Mouse (Mus musculus): ENCODE measurements around the gene Mgat5. TPM values are rescaled to one million over a fixed set of nuclear protein-coding genes. Genes with fewer than 3 reads are reported as not detected.
A peak's percentile ranks its signal among the peaks of the same experiment; 100 is the strongest.

Gene Mgat5
- polyA plus RNA-seq, 1 experiment from 2014 or later: 13.1 TPM

GRCm38 (mm10) chr1:127387661-127388060, 182.8 kb downstream of the Mgat5 start:
- no peak overlapping the region for H3K4me2 ChIP-seq (ENCODE audit: low read length)
- no peak for ATAC-seq
- H3K4me3 ChIP-seq (ENCODE audit: low read length): no peak overlapping the region
- H3K36me3 ChIP-seq (ENCODE audit: control insufficient read depth, insufficient read depth, low read length): peaks cover 22% of the 10 kb centered on the region
- H3K4me1 ChIP-seq (ENCODE audit: control insufficient read depth, insufficient read depth, low read depth, low read length): no peaks in the 10 kb centered on the region
- no peak overlapping the region for H3K9ac ChIP-seq (ENCODE audit: low read depth, low read length)
- no peak overlapping the region for H3K27ac ChIP-seq (ENCODE audit: low read depth, low read length)
- no peaks in the 10 kb centered on the region for H3K27me3 ChIP-seq (replicated peaks; ENCODE audit: control insufficient read depth, insufficient read depth, low read length)
- H3K9me3 ChIP-seq (ENCODE audit: control insufficient read depth, low read length): no peaks in the 10 kb centered on the region
- 78% methylated on average over 9 of the region's 9 CpGs for WGBS

- Histone ChIP-seq H3K9me3 (ENCODE audit: control insufficient read depth, low read length) (no peaks in the 10 kb centered on the region), H3K4me1 (ENCODE audit: control insufficient read depth, insufficient read depth, low read depth, low read length) (no peaks in the 10 kb centered on the region), H3K4me2 (ENCODE audit: low read length) (no peak overlapping the region), H3K27ac (ENCODE audit: low read depth, low read length) (no peak overlapping the region), H3K36me3 (ENCODE audit: control insufficient read depth, insufficient read depth, low read length) (peaks cover 18% of the 10 kb centered on the region), H3K27me3 (replicated peaks; ENCODE audit: control insufficient read depth, insufficient read depth, low read length) (no peaks in the 10 kb centered on the region), H3K4me3 (ENCODE audit: low read length) (no peak overlapping the region), H3K9ac (ENCODE audit: low read depth, low read length) (no peak overlapping the region)
- no peak for ATAC-seq
- whole genome bisulfite sequencing: 88% methylated on average over 2 of the region's 2 CpGs
These were observed 189.9 kb downstream of the Mgat5 start for GRCm38 (mm10) chr1:127394716-127395115.

GRCm38 (mm10) chr1:127395724-127396123, 190.9 kb downstream of the Mgat5 start:
- Histone ChIP-seq H3K4me3 (ENCODE audit: low read length) (no peak overlapping the region), H3K27me3 (replicated peaks; ENCODE audit: control insufficient read depth, insufficient read depth, low read length) (no peaks in the 10 kb centered on the region), H3K9ac (ENCODE audit: low read depth, low read length) (no peak overlapping the region), H3K27ac (ENCODE audit: low read depth, low read length) (no peak overlapping the region), H3K4me2 (ENCODE audit: low read length) (no peak overlapping the region), H3K9me3 (ENCODE audit: control insufficient read depth, low read length) (no peaks in the 10 kb centered on the region), H3K4me1 (ENCODE audit: control insufficient read depth, insufficient read depth, low read depth, low read length) (no peaks in the 10 kb centered on the region), H3K36me3 (ENCODE audit: control insufficient read depth, insufficient read depth, low read length) (peaks cover 10% of the 10 kb centered on the region)
- 84% methylated on average over 5 of the region's 5 CpGs for WGBS
- no peak for ATAC-seq

- no peak overlapping the region for H3K4me2 ChIP-seq (ENCODE audit: low read length)
- ATAC-seq: no peak
- H3K36me3 ChIP-seq (ENCODE audit: control insufficient read depth, insufficient read depth, low read length): peaks cover 2% of the 10 kb centered on the region; the same call in 1 of the 2 replicates
- no peaks in the 10 kb centered on the region for H3K4me1 ChIP-seq (ENCODE audit: control insufficient read depth, insufficient read depth, low read depth, low read length)
- no peak overlapping the region for H3K9ac ChIP-seq (ENCODE audit: low read depth, low read length)
- no peak overlapping the region for H3K4me3 ChIP-seq (ENCODE audit: low read length)
- no peaks in the 10 kb centered on the region for H3K27me3 ChIP-seq (replicated peaks; ENCODE audit: control insufficient read depth, insufficient read depth, low read length)
- no peaks in the 10 kb centered on the region for H3K9me3 ChIP-seq (ENCODE audit: control insufficient read depth, low read length)
- WGBS: 77% methylated on average over 12 of the region's 12 CpGs
- H3K27ac ChIP-seq (ENCODE audit: low read depth, low read length): no peak overlapping the region
These were observed 191.9 kb downstream of the Mgat5 start for GRCm38 (mm10) chr1:127396569-127397349.

GRCm38 (mm10) chr1:127397396-127397795, 192.6 kb downstream of the Mgat5 start:
- Histone ChIP-seq H3K36me3 (ENCODE audit: control insufficient read depth, insufficient read depth, low read length) (0 out of 2 replicates have a peak, but pooled peaks cover 2% of the 10 kb centered on the region), H3K27ac (ENCODE audit: low read depth, low read length) (no peak overlapping the region), H3K4me1 (ENCODE audit: control insufficient read depth, insufficient read depth, low read depth, low read length) (no peaks in the 10 kb centered on the region), H3K9me3 (ENCODE audit: control insufficient read depth, low read length) (no peaks in the 10 kb centered on the region), H3K4me2 (ENCODE audit: low read length) (no peak overlapping the region), H3K4me3 (ENCODE audit: low read length) (no peak overlapping the region), H3K9ac (ENCODE audit: low read depth, low read length) (no peak overlapping the region), H3K27me3 (replicated peaks; ENCODE audit: control insufficient read depth, insufficient read depth, low read length) (no peaks in the 10 kb centered on the region)
- ATAC-seq: no peak
- 80% methylated on average over 13 of the region's 13 CpGs for WGBS

GRCm38 (mm10) chr1:127398186-127398585, 193.4 kb downstream of the Mgat5 start:
- no peaks in the 10 kb centered on the region for H3K4me1 ChIP-seq (ENCODE audit: control insufficient read depth, insufficient read depth, low read depth, low read length)
- no peak overlapping the region for H3K4me3 ChIP-seq (ENCODE audit: low read length)
- no peaks in the 10 kb centered on the region for H3K27me3 ChIP-seq (replicated peaks; ENCODE audit: control insufficient read depth, insufficient read depth, low read length)
- ATAC-seq: no peak
- H3K36me3 ChIP-seq (ENCODE audit: control insufficient read depth, insufficient read depth, low read length): 0 out of 2 replicates have a peak, but pooled peaks cover 2% of the 10 kb centered on the region
- WGBS: 81% methylated on average over 5 of the region's 5 CpGs
- H3K27ac ChIP-seq (ENCODE audit: low read depth, low read length): no peak overlapping the region
- no peak overlapping the region for H3K9ac ChIP-seq (ENCODE audit: low read depth, low read length)
- H3K9me3 ChIP-seq (ENCODE audit: control insufficient read depth, low read length): no peaks in the 10 kb centered on the region
- H3K4me2 ChIP-seq (ENCODE audit: low read length): no peak overlapping the region

- ATAC-seq: peak; percentile 38
- no peak overlapping the region for H3K4me2 ChIP-seq (ENCODE audit: low read length)
- no peaks in the 10 kb centered on the region for H3K27me3 ChIP-seq (replicated peaks; ENCODE audit: control insufficient read depth, insufficient read depth, low read length)
- H3K36me3 ChIP-seq (ENCODE audit: control insufficient read depth, insufficient read depth, low read length): 0 out of 2 replicates have a peak, but pooled peaks cover 2% of the 10 kb centered on the region
- no peak overlapping the region for H3K4me3 ChIP-seq (ENCODE audit: low read length)
- H3K4me1 ChIP-seq (ENCODE audit: control insufficient read depth, insufficient read depth, low read depth, low read length): no peaks in the 10 kb centered on the region
- H3K27ac ChIP-seq (ENCODE audit: low read depth, low read length): no peak overlapping the region
- H3K9me3 ChIP-seq (ENCODE audit: control insufficient read depth, low read length): no peaks in the 10 kb centered on the region
- WGBS: 27% methylated on average over 2 of the region's 2 CpGs
- H3K9ac ChIP-seq (ENCODE audit: low read depth, low read length): no peak overlapping the region
These were observed 195.4 kb downstream of the Mgat5 start for GRCm38 (mm10) chr1:127400198-127400597.

GRCm38 (mm10) chr1:127400666-127401065, 195.9 kb downstream of the Mgat5 start:
- 28% methylated on average over 6 of the region's 6 CpGs for WGBS
- Histone ChIP-seq H3K9me3 (ENCODE audit: control insufficient read depth, low read length) (no peaks in the 10 kb centered on the region), H3K4me2 (ENCODE audit: low read length) (no peak overlapping the region), H3K4me1 (ENCODE audit: control insufficient read depth, insufficient read depth, low read depth, low read length) (no peaks in the 10 kb centered on the region), H3K4me3 (ENCODE audit: low read length) (no peak overlapping the region), H3K36me3 (ENCODE audit: control insufficient read depth, insufficient read depth, low read length) (0 out of 2 replicates have a peak, but pooled peaks cover 2% of the 10 kb centered on the region), H3K9ac (ENCODE audit: low read depth, low read length) (no peak overlapping the region), H3K27me3 (replicated peaks; ENCODE audit: control insufficient read depth, insufficient read depth, low read length) (no peaks in the 10 kb centered on the region), H3K27ac (ENCODE audit: low read depth, low read length) (peak overlapping the region; percentile 52; the same call in 1 of the 2 replicates)
- peak; percentile 60 for ATAC-seq

GRCm38 (mm10) chr1:127404655-127405054, 199.8 kb downstream of the Mgat5 start:
- Histone ChIP-seq H3K36me3 (ENCODE audit: control insufficient read depth, insufficient read depth, low read length) (no peaks in the 10 kb centered on the region), H3K4me2 (ENCODE audit: low read length) (no peak overlapping the region), H3K4me3 (ENCODE audit: low read length) (no peak overlapping the region), H3K27me3 (replicated peaks; ENCODE audit: control insufficient read depth, insufficient read depth, low read length) (no peaks in the 10 kb centered on the region), H3K4me1 (ENCODE audit: control insufficient read depth, insufficient read depth, low read depth, low read length) (peaks cover 3% of the 10 kb centered on the region), H3K9ac (ENCODE audit: low read depth, low read length) (no peak overlapping the region), H3K9me3 (ENCODE audit: control insufficient read depth, low read length) (no peaks in the 10 kb centered on the region), H3K27ac (ENCODE audit: low read depth, low read length) (no peak overlapping the region)
- no peak for ATAC-seq
- 32% methylated on average over 3 of the region's 3 CpGs for WGBS
